Mouse (Mus musculus): ENCODE results near the gene Gtpbp1. TPM values are rescaled to one million over a fixed set of nuclear protein-coding genes. Genes with fewer than 3 reads are reported as not detected.

Gtpbp1 gene
- total and polyA plus RNA-seq, 3 experiments = 25.3 to 45.3 (median 34.2) TPM

DNA sequence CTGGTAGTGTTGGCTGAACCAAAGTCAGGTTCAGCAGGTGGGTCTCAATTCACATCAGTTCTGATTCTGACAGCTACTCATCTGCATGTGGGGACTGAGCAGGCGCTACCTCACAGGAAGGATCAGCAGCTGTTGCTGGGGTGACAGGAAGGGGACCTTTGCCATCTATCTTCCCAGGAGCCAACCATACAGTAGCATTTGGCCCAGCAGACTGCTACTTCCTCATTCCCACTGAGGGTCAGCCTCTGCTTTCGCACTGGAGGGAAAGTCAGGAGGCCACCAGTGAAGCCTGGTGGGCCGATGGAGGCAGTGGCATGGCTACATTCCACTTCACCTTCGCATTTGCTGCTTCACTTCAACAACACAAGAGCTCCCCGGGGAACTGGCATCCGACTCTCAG lies 77.7 kb downstream of the Gtpbp1 start:
- TF ChIP-seq CTCF (conservative IDR thresholded peaks at IDR 0.05 in 1 of 2, IDR thresholded peaks at IDR 0.05 in 1 of 2; ENCODE audit: low read depth in 2 of 2, low read length in 2 of 2) (no peak), PAX5 (IDR thresholded peaks at IDR 0.05; ENCODE audit: low read length) (no peak), USF1 (IDR thresholded peaks at IDR 0.05; ENCODE audit: low read depth, low read length) (no peak), IRF4 (IDR thresholded peaks at IDR 0.05; ENCODE audit: low read depth, low read length) (no peak), RCOR1 (conservative IDR thresholded peaks at IDR 0.05; ENCODE audit: low read depth, low read length) (no peak), ZKSCAN1 (IDR thresholded peaks at IDR 0.05; ENCODE audit: borderline replicate concordance, low read depth, low read length) (no peak)
- no peaks in the 10 kb centered on the region for H3K79me2 ChIP-seq (replicated peaks; ENCODE audit: control insufficient read depth, extremely low read depth, insufficient read depth, poor library complexity, severe bottlenecking)
- no peaks in the 10 kb centered on the region for H3K27me3 ChIP-seq (replicated peaks)
- in situ Hi-C loops (cut with MboI; ENCODE audit: low pct_ligation_motif_present, low pct_unique_long_range_greater_than_20kb, low sequenced_read_pairs) = no loop called here
- peaks cover 0 to 32% of the 10 kb centered on the region in 2 experiments for H3K36me3 ChIP-seq (replicated peaks in 1 of 2; ENCODE audit: control insufficient read depth in 1 of 2, insufficient read depth in 1 of 2, low read length in 1 of 2)
- no peaks in the 10 kb centered on the region for H3K9me3 ChIP-seq (replicated peaks; ENCODE audit: low read length)
- H3K9ac ChIP-seq (ENCODE audit: insufficient read depth, low read depth) = no peak overlapping the region
- H3K4me3 ChIP-seq (replicated peaks in 1 of 3; ENCODE audit: low read depth in 2 of 3, low read length in 2 of 3, poor library complexity in 1 of 3) = no peak overlapping the region
- H3K4me2 ChIP-seq (ENCODE audit: insufficient read depth, low read depth, poor library complexity, severe bottlenecking) = no peak overlapping the region
- dilution Hi-C loops (cut with MboI; ENCODE audit: extremely low pct_ligation_motif_present, extremely low pct_unique_long_range_greater_than_20kb, low sequenced_read_pairs) = no loop called here
- peak; percentile 43 for DNase-seq (ENCODE audit: extremely low read depth)
- H3K27ac ChIP-seq (ENCODE audit: insufficient read depth, low read depth) = no peak overlapping the region
- peaks cover 8 to 21% of the 10 kb centered on the region in 2 experiments; a peak in 3 of 4 replicates for H3K4me1 ChIP-seq (ENCODE audit: control insufficient read depth in 1 of 2, insufficient read depth in 2 of 2)

- TF ChIP-seq NRF1 (IDR thresholded peaks at IDR 0.05; ENCODE audit: low read depth, low read length) (no peak), ZC3H11A (IDR thresholded peaks at IDR 0.05; ENCODE audit: low read depth, low read length) (no peak), ELF1 (IDR thresholded peaks at IDR 0.05; ENCODE audit: low read depth, low read length) (no peak), JUND (conservative IDR thresholded peaks at IDR 0.05; ENCODE audit: low read depth, low read length) (no peak), MYC (IDR thresholded peaks at IDR 0.05; ENCODE audit: low read depth, low read length) (no peak), ZNF384 (IDR thresholded peaks at IDR 0.05; ENCODE audit: low read depth, low read length) (no peak), CTCF (conservative IDR thresholded peaks at IDR 0.05 in 1 of 2, IDR thresholded peaks at IDR 0.05 in 1 of 2; ENCODE audit: low read depth in 2 of 2, low read length in 2 of 2) (no peak), TCF12 (IDR thresholded peaks at IDR 0.05; ENCODE audit: low read depth, low read length) (no peak), BHLHE40 (IDR thresholded peaks at IDR 0.05; ENCODE audit: low read depth, low read length) (no peak), POLR2A (IDR thresholded peaks at IDR 0.05; ENCODE audit: low read depth, low read length) (no peak), MAZ (IDR thresholded peaks at IDR 0.05; ENCODE audit: low read depth, low read length) (no peak), MAX (IDR thresholded peaks at IDR 0.05; ENCODE audit: low read length) (no peak), MEF2A (IDR thresholded peaks at IDR 0.05; ENCODE audit: borderline replicate concordance, low read depth, low read length) (no peak), SMC3 (IDR thresholded peaks at IDR 0.05; ENCODE audit: low read depth, low read length) (no peak)
- Histone ChIP-seq H3K9ac (ENCODE audit: insufficient read depth, low read depth) (no peak overlapping the region), H3K36me3 (replicated peaks in 1 of 2; ENCODE audit: control insufficient read depth in 1 of 2, insufficient read depth in 1 of 2, low read length in 1 of 2) (peaks cover 0 to 9% of the 10 kb centered on the region in 2 experiments), H3K4me3 (replicated peaks in 1 of 3; ENCODE audit: low read depth in 2 of 3, low read length in 2 of 3, poor library complexity in 1 of 3) (no peak overlapping the region), H3K9me3 (replicated peaks; ENCODE audit: low read length) (no peaks in the 10 kb centered on the region), H3K27me3 (replicated peaks) (peaks cover 5% of the 10 kb centered on the region), H3K4me1 (ENCODE audit: control insufficient read depth in 1 of 2, insufficient read depth in 2 of 2) (peaks cover 13 to 35% of the 10 kb centered on the region in 2 experiments; a peak in 3 of 4 replicates), H3K27ac (ENCODE audit: insufficient read depth, low read depth) (no peak overlapping the region), H3K4me2 (ENCODE audit: insufficient read depth, low read depth, poor library complexity, severe bottlenecking) (no peak overlapping the region), H3K79me2 (replicated peaks; ENCODE audit: control insufficient read depth, extremely low read depth, insufficient read depth, poor library complexity, severe bottlenecking) (no peaks in the 10 kb centered on the region)
- dilution Hi-C loops (cut with MboI; ENCODE audit: extremely low pct_ligation_motif_present, extremely low pct_unique_long_range_greater_than_20kb, low sequenced_read_pairs) (no loop called here), in situ Hi-C loops (cut with MboI; ENCODE audit: low pct_ligation_motif_present, low pct_unique_long_range_greater_than_20kb, low sequenced_read_pairs) (loop anchor here (5.0 kb wide), 1 partner anchor 57 kb away; no protein-coding TSS in a partner anchor)
- DNase-seq (ENCODE audit: extremely low read depth) = no peak
These were observed 80.1 kb downstream of the Gtpbp1 start for GRCm38 (mm10) chr15:79770629-79771240.

Other genes starting within 250 kb of the Gtpbp1 start
- 33.3 and 46.7 TPM in 2 replicates for gene Csnk1e, start 235.3 kb upstream of the Gtpbp1 start, total RNA-seq (2012; rRNA removed)
- 10.4 and 12.2 TPM in 2 replicates for gene Csnk1e, start 235.3 kb upstream of the Gtpbp1 start, total RNA-seq (2014; rRNA removed)
- gene Csnk1e, start 235.3 kb upstream of the Gtpbp1 start, polyA plus RNA-seq (2012; ENCODE audit: insufficient read length, low read depth) = 16.8 and 18.5 TPM in 2 replicates
- gene Kcnj4, start 185.6 kb upstream of the Gtpbp1 start, total RNA-seq (2012; rRNA removed) = not detected in 2 replicates
- not detected in 2 replicates for gene Kcnj4, start 185.6 kb upstream of the Gtpbp1 start, total RNA-seq (2014; rRNA removed)
- not detected in 2 replicates for gene Kcnj4, start 185.6 kb upstream of the Gtpbp1 start, polyA plus RNA-seq (2012; ENCODE audit: insufficient read length, low read depth)
- 7.3 and 7.4 TPM in 2 replicates for gene Kdelr3, start 174.4 kb upstream of the Gtpbp1 start, total RNA-seq (2012; rRNA removed)
- gene Kdelr3, start 174.4 kb upstream of the Gtpbp1 start, total RNA-seq (2014; rRNA removed) = 0.88 and 0.94 TPM in 2 replicates
- gene Kdelr3, start 174.4 kb upstream of the Gtpbp1 start, polyA plus RNA-seq (2012; ENCODE audit: insufficient read length, low read depth) = 0.33 and 0.80 TPM in 2 replicates
- 81.3 and 93.0 TPM in 2 replicates for gene Ddx17, start 144.1 kb upstream of the Gtpbp1 start, total RNA-seq (2012; rRNA removed)
- gene Ddx17, start 144.1 kb upstream of the Gtpbp1 start, total RNA-seq (2014; rRNA removed) = 79.8 and 84.6 TPM in 2 replicates
- 108 and 114 TPM in 2 replicates for gene Ddx17, start 144.1 kb upstream of the Gtpbp1 start, polyA plus RNA-seq (2012; ENCODE audit: insufficient read length, low read depth)
- gene Dmc1, start 85.7 kb upstream of the Gtpbp1 start, total RNA-seq (2012; rRNA removed) = not detected in 2 replicates
- not detected in 2 replicates for gene Dmc1, start 85.7 kb upstream of the Gtpbp1 start, total RNA-seq (2014; rRNA removed)
- not detected in 2 replicates for gene Dmc1, start 85.7 kb upstream of the Gtpbp1 start, polyA plus RNA-seq (2012; ENCODE audit: insufficient read length, low read depth)
- gene Fam227a, start 31.9 kb upstream of the Gtpbp1 start, total RNA-seq (2012; rRNA removed) = 0.34 and 0.42 TPM in 2 replicates
- 0.12 and 0.48 TPM in 2 replicates for gene Fam227a, start 31.9 kb upstream of the Gtpbp1 start, total RNA-seq (2014; rRNA removed)
- 0.20 and 0.31 TPM in 2 replicates for gene Fam227a, start 31.9 kb upstream of the Gtpbp1 start, polyA plus RNA-seq (2012; ENCODE audit: insufficient read length, low read depth)
- gene Cby1, start 31.6 kb upstream of the Gtpbp1 start, total RNA-seq (2012; rRNA removed) = 17.6 and 20.2 TPM in 2 replicates
- gene Cby1, start 31.6 kb upstream of the Gtpbp1 start, total RNA-seq (2014; rRNA removed) = 19.3 and 19.5 TPM in 2 replicates
- 16.9 and 20.7 TPM in 2 replicates for gene Cby1, start 31.6 kb upstream of the Gtpbp1 start, polyA plus RNA-seq (2012; ENCODE audit: insufficient read length, low read depth)
- gene Tomm22, start 20.0 kb upstream of the Gtpbp1 start, total RNA-seq (2012; rRNA removed) = 109 and 142 TPM in 2 replicates
- gene Tomm22, start 20.0 kb upstream of the Gtpbp1 start, total RNA-seq (2014; rRNA removed) = 495 and 496 TPM in 2 replicates
- 212 and 234 TPM in 2 replicates for gene Tomm22, start 20.0 kb upstream of the Gtpbp1 start, polyA plus RNA-seq (2012; ENCODE audit: insufficient read length, low read depth)
- 34.9 and 41.0 TPM in 2 replicates for gene Josd1, start 2.9 kb upstream of the Gtpbp1 start, total RNA-seq (2012; rRNA removed)
- 48.3 and 50.6 TPM in 2 replicates for gene Josd1, start 2.9 kb upstream of the Gtpbp1 start, total RNA-seq (2014; rRNA removed)
- 28.2 and 30.1 TPM in 2 replicates for gene Josd1, start 2.9 kb upstream of the Gtpbp1 start, polyA plus RNA-seq (2012; ENCODE audit: insufficient read length, low read depth)
- 20.1 and 26.5 TPM in 2 replicates for gene Sun2, start 51.7 kb downstream of the Gtpbp1 start, total RNA-seq (2012; rRNA removed)
- 18.6 and 20.8 TPM in 2 replicates for gene Sun2, start 51.7 kb downstream of the Gtpbp1 start, total RNA-seq (2014; rRNA removed)
- gene Sun2, start 51.7 kb downstream of the Gtpbp1 start, polyA plus RNA-seq (2012; ENCODE audit: insufficient read length, low read depth) = 19.7 and 22.3 TPM in 2 replicates
- gene Dnal4, start 87.0 kb downstream of the Gtpbp1 start, total RNA-seq (2012; rRNA removed) = 16.5 and 20.9 TPM in 2 replicates
- gene Dnal4, start 87.0 kb downstream of the Gtpbp1 start, total RNA-seq (2014; rRNA removed) = 11.3 and 11.7 TPM in 2 replicates
- 17.8 and 18.5 TPM in 2 replicates for gene Dnal4, start 87.0 kb downstream of the Gtpbp1 start, polyA plus RNA-seq (2012; ENCODE audit: insufficient read length, low read depth)
- gene Nptxr, start 113.9 kb downstream of the Gtpbp1 start, total RNA-seq (2012; rRNA removed) = 0.92 and 2.1 TPM in 2 replicates
- 0.09 TPM in 1 of 2 replicates, not detected in the other for gene Nptxr, start 113.9 kb downstream of the Gtpbp1 start, total RNA-seq (2014; rRNA removed)
- 0.14 and 0.16 TPM in 2 replicates for gene Nptxr, start 113.9 kb downstream of the Gtpbp1 start, polyA plus RNA-seq (2012; ENCODE audit: insufficient read length, low read depth)
- gene Npcd, start 143.4 kb downstream of the Gtpbp1 start, total RNA-seq (2012; rRNA removed) = 0.59 and 0.67 TPM in 2 replicates
- gene Npcd, start 143.4 kb downstream of the Gtpbp1 start, total RNA-seq (2014; rRNA removed) = not detected in 2 replicates
- gene Npcd, start 143.4 kb downstream of the Gtpbp1 start, polyA plus RNA-seq (2012; ENCODE audit: insufficient read length, low read depth) = not detected in 2 replicates
- gene Cbx6, start 143.8 kb downstream of the Gtpbp1 start, total RNA-seq (2012; rRNA removed) = 29.9 and 30.0 TPM in 2 replicates
- gene Cbx6, start 143.8 kb downstream of the Gtpbp1 start, total RNA-seq (2014; rRNA removed) = 10.0 and 11.1 TPM in 2 replicates
- 38.1 and 40.7 TPM in 2 replicates for gene Cbx6, start 143.8 kb downstream of the Gtpbp1 start, polyA plus RNA-seq (2012; ENCODE audit: insufficient read length, low read depth)
- 3.9 and 4.7 TPM in 2 replicates for gene Apobec3, start 200.8 kb downstream of the Gtpbp1 start, total RNA-seq (2012; rRNA removed)
- 8.7 and 10.4 TPM in 2 replicates for gene Apobec3, start 200.8 kb downstream of the Gtpbp1 start, total RNA-seq (2014; rRNA removed)
- gene Apobec3, start 200.8 kb downstream of the Gtpbp1 start, polyA plus RNA-seq (2012; ENCODE audit: insufficient read length, low read depth) = 94.3 and 98.5 TPM in 2 replicates

Data from CH12.LX (cell line).